Mouse (Mus musculus) 416B (cell line): ENCODE data around the gene Pla2g12b.
A peak's percentile ranks its signal among the peaks of the same experiment; 100 is the strongest.
"Not testable (repeated sequence)": the region's sequence is repeated elsewhere in the genome, so short reads cannot be mapped to it uniquely, and the experiment has no call there.

Experiments used
- DNase-seq: peaks from one replicate; pipeline ENCODE4 v3.0.0; 2011; ENCODE audit warnings: low read depth

Gene Pla2g12b

DNA sequence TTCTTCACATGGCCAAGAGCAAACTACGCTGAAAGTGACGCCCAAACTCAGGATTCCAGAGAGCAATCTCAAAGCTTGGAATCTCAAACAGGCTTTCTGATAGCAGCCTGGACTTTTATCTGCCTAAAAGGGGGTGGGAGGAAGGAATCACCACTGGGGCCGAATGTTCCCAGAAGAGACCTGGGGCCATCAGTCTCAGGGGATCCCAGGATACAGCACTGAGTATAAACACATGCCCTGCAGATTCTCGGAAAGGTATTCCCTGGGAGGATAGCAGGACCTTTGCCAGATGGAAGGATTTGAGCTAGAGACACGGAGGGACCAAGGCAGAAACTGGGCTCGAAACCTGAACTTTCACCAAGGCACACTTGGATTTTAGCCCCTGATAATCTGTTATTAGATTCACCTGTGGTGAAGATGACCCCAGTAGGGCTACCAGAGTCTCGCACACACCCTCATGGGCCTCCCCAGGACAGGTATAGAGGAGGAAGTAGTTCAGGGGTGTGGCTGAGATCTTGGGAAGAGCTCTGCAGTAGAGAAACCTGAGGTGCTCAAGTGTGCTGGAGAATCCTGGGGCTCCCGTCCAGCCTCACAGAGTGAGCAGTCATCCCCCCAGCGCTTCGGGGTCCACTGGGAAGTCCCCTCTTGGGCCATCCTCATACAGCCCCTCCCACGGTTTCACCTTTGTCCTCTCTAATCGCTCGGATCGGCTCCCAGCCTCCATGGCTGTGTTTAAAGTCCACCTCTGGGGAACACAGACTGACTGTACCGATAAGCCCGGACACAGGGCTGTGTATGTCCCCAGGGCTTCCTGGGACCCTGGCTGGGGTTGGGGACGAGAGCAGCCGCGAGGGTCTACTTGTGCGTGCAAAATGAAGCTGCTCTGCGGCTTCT is at the start of gene Pla2g12b:
TSS of gene Pla2g12b (plus strand) at position 762 of the 894 bp plus-strand sequence.
- no peak for DNase-seq

GRCm38 (mm10) chr10:59354120-59354519 is 49.3 kb upstream of the Pla2g12b start:
- DNase-seq: no peak

GRCm38 (mm10) chr10:59355020-59355419 is 48.4 kb upstream of the Pla2g12b start:
- DNase-seq: no peak

DNA sequence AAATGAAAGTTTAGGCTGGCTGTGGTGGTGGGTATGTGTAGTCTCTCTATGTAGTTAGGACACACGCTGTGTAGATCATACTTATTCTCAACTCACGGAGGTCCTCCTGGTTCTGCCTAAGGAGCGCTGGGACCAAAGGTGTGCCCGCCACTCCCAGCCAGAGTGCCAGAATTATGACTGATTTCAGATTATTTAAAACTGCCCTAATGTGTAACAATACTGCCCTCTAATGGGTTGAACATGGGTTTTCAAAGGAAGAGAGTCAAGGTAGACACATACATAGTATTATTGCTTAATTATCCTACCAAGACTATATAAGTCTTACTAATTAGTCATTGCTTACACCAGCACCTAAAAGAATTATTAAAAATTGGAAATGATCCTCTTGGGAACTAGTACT is 44.7 kb upstream of the Pla2g12b start:
- peak; percentile 59 for DNase-seq

DNA sequence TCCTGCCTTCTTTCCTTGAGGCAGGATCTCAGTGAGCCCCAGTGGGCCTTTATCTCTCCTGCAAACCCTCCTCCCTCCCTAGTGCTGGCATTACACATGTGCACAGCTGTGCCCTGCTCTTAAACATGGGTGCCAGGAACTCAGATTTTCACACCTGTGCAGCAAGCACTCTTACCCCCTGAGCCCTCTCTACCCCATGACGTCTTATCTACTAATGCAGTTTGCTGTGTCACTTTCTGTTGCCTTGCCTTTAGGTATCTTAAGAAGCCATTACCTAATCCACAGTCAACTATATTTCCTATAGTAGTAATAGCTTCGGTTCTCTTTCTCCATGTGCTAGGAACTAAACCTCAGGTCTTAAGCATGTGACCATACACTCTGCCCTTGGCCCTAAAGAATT is 40.3 kb upstream of the Pla2g12b start:
- DNase-seq: no peak

- no peak for DNase-seq
These were observed 38.9 kb upstream of the Pla2g12b start for GRCm38 (mm10) chr10:59364551-59364950.

- DNase-seq: no peak
These were observed 37.5 kb upstream of the Pla2g12b start for GRCm38 (mm10) chr10:59365804-59366589.

DNA sequence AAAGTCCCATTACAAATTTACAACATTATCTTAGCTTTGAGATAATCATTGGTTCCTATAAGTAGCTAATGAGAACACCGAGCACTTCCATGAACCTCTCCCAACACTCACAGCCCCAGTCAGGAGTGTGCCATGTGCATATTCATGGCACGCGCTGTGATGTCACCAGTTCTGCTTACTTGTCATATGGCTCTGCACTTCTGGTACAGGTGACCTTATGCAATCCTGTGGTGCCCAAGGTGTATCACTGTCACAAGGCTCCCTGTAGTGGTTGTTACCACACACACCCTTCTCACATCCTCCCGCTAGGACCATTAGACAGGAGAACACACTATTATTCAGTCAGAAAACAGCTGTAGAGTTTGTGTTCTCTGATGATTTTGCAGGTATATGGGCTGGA is 36.7 kb upstream of the Pla2g12b start:
- no peak for DNase-seq

DNA sequence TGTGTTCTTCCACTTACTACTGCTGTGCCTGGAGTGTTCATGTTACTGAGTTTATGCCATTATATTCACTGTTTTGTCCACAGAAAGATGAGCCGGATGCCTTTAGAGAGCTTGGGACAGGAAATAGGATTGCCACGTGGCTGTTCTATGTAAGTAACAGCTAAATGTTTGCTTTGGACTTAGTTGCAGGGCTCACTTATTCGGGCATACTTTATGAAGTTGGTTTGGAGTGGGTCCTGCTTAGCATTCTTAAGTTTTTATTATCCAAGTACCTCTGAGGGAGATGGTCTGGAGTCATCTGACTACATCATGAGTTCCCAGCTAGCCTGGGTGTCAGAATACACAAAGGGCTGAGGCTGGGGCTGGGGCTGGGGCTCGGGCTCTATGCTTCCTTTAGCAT is 36.3 kb upstream of the Pla2g12b start:
- no peak for DNase-seq

DNA sequence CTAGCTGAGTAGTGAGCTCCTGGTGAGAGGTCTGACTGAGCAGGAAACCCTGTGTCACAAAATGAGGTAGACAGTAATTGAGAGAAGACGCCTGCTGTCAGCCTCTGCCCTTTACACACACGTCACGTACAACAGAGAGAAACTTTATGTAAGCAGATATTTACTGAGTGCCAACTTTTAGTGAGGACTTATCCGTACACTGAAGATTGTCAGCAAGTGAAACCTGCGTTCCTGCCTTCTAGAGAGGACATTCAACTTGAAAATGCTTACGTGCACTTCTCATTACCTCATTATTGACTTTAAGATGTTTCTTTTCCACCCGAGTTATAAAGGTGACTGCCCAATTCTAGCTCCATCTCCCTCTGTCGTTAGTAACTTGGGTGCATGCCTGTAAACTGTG is 34.7 kb upstream of the Pla2g12b start:
- no peak for DNase-seq

- DNase-seq: peak; percentile 42
These were observed 34.0 kb upstream of the Pla2g12b start for GRCm38 (mm10) chr10:59369426-59369825.

GRCm38 (mm10) chr10:59377906-59378305 is 25.6 kb upstream of the Pla2g12b start:
- no peak for DNase-seq

DNA sequence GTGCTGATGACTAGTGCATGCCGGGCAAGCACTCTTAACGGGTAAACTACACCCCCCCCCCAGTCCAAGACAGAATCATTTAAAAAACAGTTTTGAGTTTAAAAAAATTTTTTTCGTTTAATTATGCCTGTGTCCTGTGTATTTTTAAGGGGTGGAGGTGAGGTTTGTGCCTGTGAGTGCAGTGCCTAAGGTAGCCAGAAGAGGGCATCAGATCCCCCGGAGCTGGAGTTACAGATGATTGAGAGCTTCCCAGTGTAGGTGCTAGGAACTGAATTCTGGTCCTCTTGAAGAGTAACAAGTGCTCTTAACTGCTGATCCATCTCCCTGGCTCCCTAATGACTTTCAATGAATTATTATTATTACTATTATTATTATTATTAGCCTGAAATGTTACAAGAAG is 24.7 kb upstream of the Pla2g12b start:
- DNase-seq: no peak

DNA sequence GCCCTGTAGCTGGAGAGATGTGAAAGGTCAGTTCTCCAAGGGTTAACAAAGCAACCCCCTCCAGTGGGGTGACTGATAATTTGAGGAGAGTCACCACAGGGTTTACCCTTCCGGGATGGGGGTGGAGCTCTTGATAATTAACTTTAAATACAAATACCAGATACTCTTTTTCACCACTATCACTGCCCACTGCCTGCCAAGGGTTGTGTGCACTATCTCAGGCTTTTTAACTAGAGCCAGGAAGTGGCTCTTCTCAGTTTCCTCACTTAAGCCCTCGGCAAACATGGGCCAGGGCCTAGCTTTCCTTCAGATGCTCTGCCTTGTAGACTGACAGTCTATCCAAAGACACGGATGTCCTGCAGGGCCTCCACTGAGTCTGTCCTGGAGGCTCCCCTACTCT is 23.5 kb upstream of the Pla2g12b start:
- peak; percentile 58 for DNase-seq

- no peak for DNase-seq
These were observed 23.0 kb upstream of the Pla2g12b start for GRCm38 (mm10) chr10:59380411-59380821.

- DNase-seq: peak; percentile 61
These were observed 21.9 kb upstream of the Pla2g12b start for GRCm38 (mm10) chr10:59381563-59381962.

- no peak for DNase-seq
These were observed 16.5 kb upstream of the Pla2g12b start for GRCm38 (mm10) chr10:59386951-59387350.

DNA sequence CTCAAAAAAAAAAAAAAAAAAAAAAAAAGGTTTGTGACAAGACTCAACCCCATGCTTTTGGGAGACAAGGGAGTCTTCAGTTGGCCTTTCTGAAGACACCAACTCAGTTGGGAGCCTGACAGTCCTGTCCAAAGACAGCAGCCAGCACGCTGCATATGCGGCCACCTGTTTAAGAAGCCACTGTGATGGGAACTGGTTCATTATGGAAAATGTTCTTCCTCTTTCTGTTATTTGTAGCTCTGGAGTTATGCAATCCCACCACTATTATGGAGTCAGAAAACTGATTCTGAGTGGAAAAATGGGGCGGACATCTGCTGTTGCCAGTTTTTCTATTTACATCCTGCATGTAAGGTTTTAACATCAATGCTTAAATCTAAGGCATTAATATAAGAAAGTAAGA is 13.8 kb upstream of the Pla2g12b start:
- DNase-seq: peak; percentile 47

DNA sequence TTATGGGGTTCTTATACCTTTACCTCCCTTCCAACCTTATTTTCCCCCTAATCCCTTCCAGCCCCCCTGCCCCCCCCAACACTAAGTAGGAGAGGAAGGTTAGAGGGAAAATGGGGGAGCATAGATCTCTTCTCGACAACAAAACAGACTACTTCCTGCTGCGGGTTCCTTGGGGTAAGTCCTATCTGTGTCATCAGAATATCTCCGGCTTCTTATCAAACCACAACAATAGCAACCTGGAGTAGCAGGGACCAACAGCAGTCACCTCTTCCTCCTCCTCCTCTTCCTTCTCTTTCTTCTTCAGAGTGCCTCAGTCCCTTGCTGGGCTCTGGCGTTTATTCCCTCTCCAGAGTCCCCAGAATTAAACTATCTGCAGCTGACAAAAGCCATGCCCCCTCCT is 11.6 kb upstream of the Pla2g12b start:
- peak; percentile 90 for DNase-seq

GRCm38 (mm10) chr10:59395461-59395860 is 8.0 kb upstream of the Pla2g12b start, which contains the start of gene Gm10273:
Gene Gm10273, plus strand, starts transcription at chr10:59395632.
- DNase-seq: not testable (repeated sequence)

DNA sequence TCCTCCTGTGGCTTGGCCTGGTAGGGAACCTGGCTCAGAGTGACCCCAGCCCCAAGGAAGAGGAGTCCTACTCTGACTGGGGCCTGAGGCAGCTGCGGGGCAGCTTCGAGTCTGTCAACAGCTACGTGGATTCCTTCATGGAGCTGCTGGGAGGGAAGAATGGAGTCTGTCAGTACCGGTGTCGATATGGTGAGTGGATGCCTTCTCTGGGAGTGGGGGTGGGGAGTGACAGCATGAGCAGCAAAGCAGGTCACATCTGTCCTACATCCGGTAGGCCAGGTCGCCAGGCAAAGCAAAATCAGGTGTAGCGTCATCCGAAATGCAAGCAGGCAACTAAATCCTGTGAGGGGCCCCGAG is 311 bp downstream of the Pla2g12b start:
- no peak for DNase-seq

- no peak for DNase-seq
These were observed 5.0 kb downstream of the Pla2g12b start for GRCm38 (mm10) chr10:59408499-59408898.

DNA sequence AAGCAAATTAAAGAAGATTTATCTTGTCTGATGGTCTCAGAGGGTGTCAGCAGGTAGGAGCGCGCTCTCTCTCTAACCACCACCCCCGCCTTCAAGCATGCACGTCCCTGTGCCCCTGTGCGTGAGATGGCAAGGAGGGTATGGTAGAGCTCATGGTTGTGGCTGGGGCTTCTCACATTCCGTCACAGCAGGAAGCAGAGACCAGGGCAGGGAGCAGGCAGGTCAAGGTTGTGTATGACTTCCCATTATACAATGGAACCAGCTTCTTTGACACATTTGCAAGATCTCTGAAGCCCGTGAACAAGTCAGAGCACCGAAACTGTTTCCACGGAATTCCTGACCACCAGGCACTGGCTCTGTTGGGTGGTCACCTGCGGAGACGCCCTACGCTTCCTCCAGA is 6.8 kb downstream of the Pla2g12b start:
- DNase-seq: no peak
